8 mouse cellular contexts compared by ENCODE assay signal in the genomic region with DNA sequence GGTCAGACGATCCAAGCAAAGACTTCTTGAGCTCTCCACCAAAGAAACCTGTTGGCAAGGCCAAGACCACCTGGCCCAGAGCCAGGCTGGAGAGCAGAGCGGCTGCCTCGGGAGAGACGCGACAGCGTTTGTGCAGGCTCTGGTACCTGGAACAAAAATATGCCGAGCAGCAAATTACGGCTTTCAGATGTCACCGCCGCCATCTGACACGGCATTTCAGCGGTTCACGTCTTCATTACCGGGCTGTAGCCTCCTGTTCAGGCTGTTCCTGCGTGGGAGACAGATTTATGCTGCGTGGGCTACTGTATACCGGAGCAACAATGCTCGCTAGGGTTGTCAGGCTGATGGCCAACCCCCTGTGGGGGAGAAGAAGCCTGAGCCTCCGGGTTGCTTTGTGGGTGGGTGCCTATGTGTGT.
DNase-seq lines count a peak whose midpoint lies in the region; ATAC-seq and TF ChIP-seq lines count a peak whose summit lies in the region.

No protein-coding gene starts in this region.

- H3K9ac ChIP-seq in heart, embryonic 11.5 days (ENCODE audit: low read depth, low read length): no peak overlapping the region
- 0 out of 2 replicates have a peak overlapping the region, but pooled peaks have one; percentile 28 for H3K9ac ChIP-seq in neural tube, embryonic 15.5 days (replicated peaks)

- 40% methylated on average over 19 of the region's 19 CpGs for WGBS in heart, embryonic 11.5 days (ENCODE audit: insufficient replicate concordance)
- WGBS in neural tube, embryonic 15.5 days: 27% methylated on average over 19 of the region's 19 CpGs

- no peaks in the 10 kb centered on the region for H3K27me3 ChIP-seq in heart, embryonic 11.5 days (ENCODE audit: control insufficient read depth, insufficient read depth, low read length)
- no peaks in the 10 kb centered on the region for H3K27me3 ChIP-seq in neural tube, embryonic 15.5 days (replicated peaks)

- H3K9me3 ChIP-seq in heart, embryonic 11.5 days (replicated peaks; ENCODE audit: control insufficient read depth, low read length): no peaks in the 10 kb centered on the region
- H3K9me3 ChIP-seq in neural tube, embryonic 15.5 days (replicated peaks): no peaks in the 10 kb centered on the region

- H3K4me2 ChIP-seq in heart, embryonic 11.5 days: peak overlapping the region; percentile 15
- peak overlapping the region; percentile 56 for H3K4me2 ChIP-seq in neural tube, embryonic 15.5 days

- no peak for ATAC-seq in heart, embryonic 11.5 days (replicated peaks; ENCODE audit: insufficient number of reproducible peaks, low FRiP score, low TSS enrichment)
- ATAC-seq in neural tube, embryonic 15.5 days (ENCODE audit: low FRiP score): peak; percentile 58; the same call in 1 of the 2 replicates
- ATAC-seq in erythroblast, adult 5-6 weeks (replicated peaks; ENCODE audit: low FRiP score, poor library complexity, severe bottlenecking): no peak

- intact Hi-C loops in left cerebral cortex, postnatal 14 days (cut with DNase I): no loop called here

- peaks cover 19% of the 10 kb centered on the region for H3K4me1 ChIP-seq in heart, embryonic 11.5 days (ENCODE audit: control insufficient read depth, insufficient read depth, low read length)
- H3K4me1 ChIP-seq in cortical plate, adult 2 months (ENCODE audit: control insufficient read depth, insufficient read depth, low read length): peaks cover 9% of the 10 kb centered on the region
- H3K4me1 ChIP-seq in neural tube, embryonic 15.5 days: peaks cover 16% of the 10 kb centered on the region

- no peak overlapping the region for H3K27ac ChIP-seq in heart, embryonic 11.5 days (ENCODE audit: low read depth, low read length)
- peak overlapping the region; percentile 88 for H3K27ac ChIP-seq in cortical plate, adult 2 months (ENCODE audit: insufficient read depth, low read length)
- peak overlapping the region; percentile 37; the same call in 1 of the 2 replicates for H3K27ac ChIP-seq in neural tube, embryonic 15.5 days (replicated peaks)

- 0 out of 2 replicates have a peak, but pooled peaks have one; percentile 12 for TF ChIP-seq POLR2A in cortical plate, adult 2 months (IDR thresholded peaks at IDR 0.05; ENCODE audit: extremely low read depth, insufficient read depth, low read length)

- no peaks in the 10 kb centered on the region for H3K36me3 ChIP-seq in heart, embryonic 11.5 days (ENCODE audit: control insufficient read depth, insufficient read depth, low read length)
- H3K36me3 ChIP-seq in neural tube, embryonic 15.5 days: no peaks in the 10 kb centered on the region

- DNase-seq in heart, adult 11 months: no peak
- DNase-seq in heart, postnatal 4 days: peak; percentile 68
- peak; percentile 57 to 59 for DNase-seq in left cerebral cortex, postnatal 14 days (ENCODE audit: low spot score in 2 of 2)
- no peak for DNase-seq in yolk sac, embryonic 10.5 days (ENCODE audit: low spot score)

- TF ChIP-seq CTCF in cortical plate, adult 2 months (IDR thresholded peaks at IDR 0.05; ENCODE audit: extremely low read depth, insufficient read depth, low read length): no peak

- no peak overlapping the region for H3K4me3 ChIP-seq in heart, embryonic 11.5 days (ENCODE audit: low read depth, low read length)
- H3K4me3 ChIP-seq in cortical plate, adult 2 months (ENCODE audit: insufficient read depth, low read length): no peak overlapping the region
- H3K4me3 ChIP-seq in neural tube, embryonic 15.5 days (replicated peaks): no peak overlapping the region; the same call in 1 of the 2 replicates

Comparison
In these comparisons a context has a peak if more than half of its experiments do, and no peak if none do; other contexts are left out.
1. DNase-seq: peak in heart, postnatal 4 days (single experiment) and left cerebral cortex, postnatal 14 days (2 of 2); none in heart, adult 11 months (single experiment) and yolk sac, embryonic 10.5 days (single experiment).